Mouse (Mus musculus) layer of hippocampus, postnatal 36 days (tissue): ENCODE results near the gene Rfx8. TPM values are rescaled to one million over a fixed set of nuclear protein-coding genes. Genes with fewer than 3 reads are reported as not detected.
A peak's percentile ranks its signal among the peaks of the same experiment; 100 is the strongest.

Experiments used
- DNase-seq, 2 experiments: peaks; one replicate each; pipeline ENCODE4 v3.0.0; 2022
- total RNA-seq, 2 experiments: library from RNA; stranded (reverse); gene quantifications; 2 replicates each; pipeline ENCODE4 v1.2.3; 2021

Rfx8 gene
- total RNA-seq, 2 experiments from 2014 or later: 0.32 TPM; not detected in 1

GRCm38 (mm10) chr1:39734311-39734710, 13.5 kb upstream of the Rfx8 start:
- no peak for DNase-seq

GRCm38 (mm10) chr1:39733876-39734275, 13.1 kb upstream of the Rfx8 start:
- DNase-seq: no peak

- DNase-seq: no peak
Measured at GRCm38 (mm10) chr1:39732081-39732480, 11.3 kb upstream of the Rfx8 start.

GRCm38 (mm10) chr1:39731543-39731942, 10.7 kb upstream of the Rfx8 start:
- no peak for DNase-seq

- no peak for DNase-seq
Measured at GRCm38 (mm10) chr1:39730868-39731267, 10.1 kb upstream of the Rfx8 start.

- no peak for DNase-seq
Measured at GRCm38 (mm10) chr1:39729919-39730318, 9.1 kb upstream of the Rfx8 start.

- DNase-seq: no peak
Measured at GRCm38 (mm10) chr1:39721351-39721726, 542 bp upstream of the Rfx8 start.

GRCm38 (mm10) chr1:39720186-39720585, 611 bp downstream of the Rfx8 start:
- DNase-seq: no peak

GRCm38 (mm10) chr1:39715551-39715950, 5.2 kb downstream of the Rfx8 start:
- DNase-seq: no peak

GRCm38 (mm10) chr1:39714729-39715128, 6.1 kb downstream of the Rfx8 start:
- no peak for DNase-seq

- peak in 1 of 2 experiments; percentile 11 for DNase-seq
Measured at GRCm38 (mm10) chr1:39713842-39714658, 6.7 kb downstream of the Rfx8 start.

GRCm38 (mm10) chr1:39713300-39713699, 7.5 kb downstream of the Rfx8 start:
- no peak for DNase-seq

- no peak for DNase-seq
Measured at GRCm38 (mm10) chr1:39712261-39712660, 8.5 kb downstream of the Rfx8 start.

GRCm38 (mm10) chr1:39710604-39711003, 10.2 kb downstream of the Rfx8 start:
- DNase-seq: no peak

- no peak for DNase-seq
Measured at GRCm38 (mm10) chr1:39710016-39710415, 10.8 kb downstream of the Rfx8 start.

GRCm38 (mm10) chr1:39708778-39709177, 12.0 kb downstream of the Rfx8 start:
- no peak for DNase-seq

- no peak for DNase-seq
Measured at GRCm38 (mm10) chr1:39702216-39703046, 18.4 kb downstream of the Rfx8 start.

- no peak for DNase-seq
Measured at GRCm38 (mm10) chr1:39701274-39701602, 19.6 kb downstream of the Rfx8 start.

GRCm38 (mm10) chr1:39700599-39701273, 20.1 kb downstream of the Rfx8 start:
- no peak for DNase-seq

- no peak for DNase-seq
Measured at GRCm38 (mm10) chr1:39698456-39698855, 22.3 kb downstream of the Rfx8 start.

GRCm38 (mm10) chr1:39695198-39695597, 25.6 kb downstream of the Rfx8 start:
- no peak for DNase-seq

- no peak for DNase-seq
Measured at GRCm38 (mm10) chr1:39694756-39695155, 26.0 kb downstream of the Rfx8 start.

GRCm38 (mm10) chr1:39691974-39692373, 28.8 kb downstream of the Rfx8 start:
- no peak for DNase-seq
